Mouse (Mus musculus) mouse embryonic stem cell (cell line): ENCODE data around the gene Kcnh1.

Source experiments
- in situ Hi-C, 2 experiments: fragments of 300-500 bp; cut with MboI; formaldehyde crosslinking; loops; 1 replicate in 1 of 2; 3 replicates in 1 of 2; pipeline ENCODE4 v1.14.3; 2019 to 2020; ENCODE audit warnings: low sequenced_read_pairs in 2 of 2, low pct_unique_long_range_greater_than_20kb in 1 of 2, mixed read lengths in 1 of 2; ENCODE audit not compliant: unreplicated experiment in 1 of 2

The Kcnh1 gene

GRCm38 (mm10) chr1:192246836-192247235 lies 56.3 kb downstream of the Kcnh1 start:
- in situ Hi-C loops, result loop anchor here in 1 of 2 experiments (10.0 kb wide), 1 partner anchor 52 kb away; the partner anchor contains the start of gene Kcnh1

- in situ Hi-C loops, result no loop called here
Measured at GRCm38 (mm10) chr1:192259146-192259545, 68.6 kb downstream of the Kcnh1 start.

DNA sequence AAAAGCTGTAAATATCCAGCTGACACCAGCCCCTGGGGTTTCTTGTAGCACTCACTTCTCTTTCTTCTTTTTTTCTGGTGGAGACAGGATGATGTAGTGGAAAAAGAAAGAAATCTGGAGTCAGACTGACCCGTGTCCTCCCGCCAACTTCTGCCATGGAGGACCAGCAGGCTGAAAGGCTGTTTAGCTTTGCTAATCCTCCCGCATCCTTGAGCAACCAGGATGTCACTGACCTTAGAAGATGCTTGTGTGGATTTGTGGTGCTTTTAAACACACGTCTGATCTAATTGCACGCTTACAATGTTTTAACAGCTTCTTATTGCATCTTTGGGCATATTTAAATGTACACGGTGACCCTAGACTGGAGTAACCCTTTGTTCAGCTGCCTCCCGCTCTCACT lies 69.0 kb downstream of the Kcnh1 start:
- in situ Hi-C loops, result no loop called here

- in situ Hi-C loops, result no loop called here
Measured at GRCm38 (mm10) chr1:192265704-192266103, 75.1 kb downstream of the Kcnh1 start.

- in situ Hi-C loops, result no loop called here
Measured at GRCm38 (mm10) chr1:192266956-192267355, 76.4 kb downstream of the Kcnh1 start.

DNA sequence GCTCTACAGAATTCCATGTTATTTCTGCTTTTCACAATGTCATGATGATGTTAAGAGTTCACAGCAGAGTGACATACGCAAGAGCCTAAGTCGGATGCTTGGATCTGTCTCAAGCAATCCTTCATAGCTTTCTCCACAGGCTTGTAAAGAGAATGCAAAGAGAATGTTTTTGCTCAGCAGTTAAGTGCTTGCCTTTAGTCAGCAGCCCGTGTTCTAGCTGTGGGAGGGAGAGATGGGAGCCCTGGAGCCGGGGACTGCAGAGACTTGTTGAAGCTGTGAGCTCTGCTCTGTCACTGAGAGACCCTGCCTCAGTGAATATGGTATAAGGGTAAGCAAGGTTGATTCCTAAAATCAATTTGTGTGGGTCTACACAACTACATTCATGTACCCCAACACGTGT lies 78.3 kb downstream of the Kcnh1 start:
- in situ Hi-C loops, result no loop called here

DNA sequence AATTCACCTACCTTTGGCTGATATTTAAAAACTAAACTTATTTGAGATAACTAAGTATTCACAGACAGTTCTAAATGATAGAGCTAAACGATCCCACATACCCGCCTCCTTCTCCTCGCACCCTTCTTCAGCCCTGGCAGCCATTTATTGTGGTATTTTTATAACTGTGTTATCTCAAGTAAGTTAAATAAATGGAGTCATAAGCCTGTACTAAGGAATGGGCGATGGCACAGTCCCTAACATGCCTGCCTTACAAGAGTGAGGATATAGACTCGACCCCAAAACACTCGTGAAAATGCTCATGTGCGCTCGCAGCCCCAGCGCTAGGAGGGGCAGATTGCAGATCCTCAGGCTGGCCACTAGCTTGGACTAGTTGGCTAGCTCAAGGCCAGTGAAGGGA lies 79.3 kb downstream of the Kcnh1 start:
- in situ Hi-C loops, result no loop called here

DNA sequence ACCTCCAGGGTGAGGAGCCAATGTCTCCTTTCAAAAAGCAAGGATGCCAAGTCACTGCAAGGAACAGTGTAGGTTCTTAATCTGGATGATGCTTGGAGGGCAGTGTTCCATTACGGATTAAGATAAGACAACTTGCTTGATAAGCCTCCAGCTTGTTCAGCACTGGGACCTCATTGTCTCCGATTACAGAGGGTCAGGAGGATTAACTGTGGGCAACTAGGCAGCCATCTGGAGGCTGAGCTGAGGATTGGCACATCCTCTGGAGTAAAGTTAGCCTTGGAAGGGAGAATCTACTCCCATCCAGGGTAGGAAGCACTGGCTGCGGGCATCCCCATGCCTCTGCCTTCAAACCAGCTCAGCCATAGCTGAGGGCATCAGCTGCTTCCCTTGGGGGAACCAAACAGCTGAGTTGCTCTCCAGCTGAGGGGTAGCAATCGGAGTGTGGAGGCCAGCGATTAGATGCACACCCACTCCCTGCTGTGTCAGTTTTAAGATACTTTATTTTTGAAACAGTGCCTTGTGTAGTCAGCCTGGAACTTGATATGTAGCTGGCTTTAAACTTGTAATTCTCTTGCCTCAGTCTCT lies 87.3 kb downstream of the Kcnh1 start:
- in situ Hi-C loops, result no loop called here

DNA sequence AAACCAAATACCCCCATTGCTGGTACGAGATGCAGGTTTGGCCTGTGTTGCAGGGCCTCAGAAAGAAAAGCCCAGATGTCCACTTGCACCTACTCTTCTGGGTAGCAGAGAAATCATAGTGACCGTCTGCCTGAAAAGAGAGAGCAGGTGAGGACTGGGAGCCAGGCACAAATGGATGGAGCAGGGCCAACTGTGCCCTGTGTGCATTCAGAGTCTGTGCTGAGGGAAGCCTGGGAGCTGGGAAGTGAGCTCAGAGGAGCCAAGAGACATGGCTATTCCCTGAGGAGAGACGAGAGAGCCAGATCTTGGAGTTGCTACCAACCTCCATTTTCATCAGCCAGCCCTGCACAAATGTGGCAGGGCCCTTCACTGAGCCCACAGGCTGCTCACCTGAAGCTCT lies 93.8 kb downstream of the Kcnh1 start:
- in situ Hi-C loops, result no loop called here

DNA sequence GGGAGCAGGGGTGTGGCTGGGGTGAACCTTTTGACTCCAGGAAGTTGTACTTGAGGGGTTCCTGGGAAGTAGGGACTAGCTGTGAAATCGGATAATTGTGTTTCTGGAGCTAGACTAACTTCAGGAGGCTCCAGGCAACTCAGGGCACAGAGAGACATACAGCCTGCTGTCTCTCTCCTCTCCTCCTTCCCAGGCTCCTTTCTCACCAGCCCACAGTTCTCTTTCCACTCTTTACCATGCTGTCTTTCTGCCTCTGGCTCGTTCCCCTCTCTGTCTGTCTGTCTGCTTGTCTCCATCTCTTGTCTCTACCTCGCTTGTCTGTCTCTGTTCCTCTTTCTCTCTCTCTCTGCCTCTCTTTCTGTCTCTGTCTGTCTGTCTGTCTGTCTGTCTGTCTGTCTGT lies 94.4 kb downstream of the Kcnh1 start:
- in situ Hi-C loops, result no loop called here

GRCm38 (mm10) chr1:192288456-192288855 lies 97.9 kb downstream of the Kcnh1 start:
- in situ Hi-C loops, result no loop called here

GRCm38 (mm10) chr1:192291286-192291685 lies 100.7 kb downstream of the Kcnh1 start:
- in situ Hi-C loops, result no loop called here

- in situ Hi-C loops, result no loop called here
Measured at GRCm38 (mm10) chr1:192293391-192293790, 102.8 kb downstream of the Kcnh1 start.

- in situ Hi-C loops, result no loop called here
Measured at GRCm38 (mm10) chr1:192293921-192294320, 103.3 kb downstream of the Kcnh1 start.

DNA sequence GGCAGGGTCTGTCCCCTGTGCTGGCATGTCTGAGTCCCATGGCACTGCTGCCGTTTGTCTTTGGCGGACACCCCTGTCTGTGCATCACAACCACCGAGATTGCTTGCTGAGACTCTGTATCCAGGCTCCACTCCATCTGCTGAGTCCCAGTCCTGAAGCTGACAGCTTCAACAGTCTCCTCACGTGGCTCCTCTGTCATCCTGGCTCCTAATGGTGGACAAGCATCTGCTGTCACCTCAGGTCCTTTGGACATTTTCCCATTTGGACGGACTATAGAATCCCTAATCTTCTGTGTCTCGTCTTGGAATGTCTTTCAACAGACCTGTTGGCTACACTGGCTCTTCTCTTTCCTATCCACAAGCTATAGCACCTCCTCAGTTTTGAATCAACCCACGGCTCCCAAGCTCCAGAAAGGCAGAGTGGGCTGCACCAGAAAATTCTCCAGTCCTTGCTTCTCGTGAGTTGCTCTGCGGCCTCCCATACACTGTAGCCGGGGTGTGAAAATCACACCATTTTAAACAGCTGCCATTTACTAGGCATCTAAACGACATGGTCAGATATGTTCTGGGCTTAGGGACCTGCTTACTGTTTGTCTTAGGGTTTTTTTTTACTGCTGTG lies 104.8 kb downstream of the Kcnh1 start:
- in situ Hi-C loops, result no loop called here

DNA sequence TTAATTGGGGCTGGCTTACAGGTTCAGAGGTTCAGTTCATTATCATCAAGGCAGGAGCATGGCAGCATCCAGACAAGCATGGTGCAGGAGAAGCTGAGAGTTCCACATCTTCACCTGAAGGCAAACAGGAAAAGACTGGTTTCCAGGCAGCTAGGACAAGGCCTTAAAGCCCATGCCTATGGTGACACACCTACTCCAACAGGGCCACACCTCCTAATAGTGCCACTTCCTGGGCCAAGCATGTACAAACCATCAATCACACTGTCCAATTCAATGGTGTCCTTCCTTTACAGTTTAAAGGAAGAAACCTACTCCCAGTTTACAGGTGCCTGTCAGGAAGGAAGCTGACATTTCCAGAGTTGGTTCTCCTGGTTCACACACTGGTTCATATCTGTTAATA lies 105.3 kb downstream of the Kcnh1 start:
- in situ Hi-C loops, result no loop called here

DNA sequence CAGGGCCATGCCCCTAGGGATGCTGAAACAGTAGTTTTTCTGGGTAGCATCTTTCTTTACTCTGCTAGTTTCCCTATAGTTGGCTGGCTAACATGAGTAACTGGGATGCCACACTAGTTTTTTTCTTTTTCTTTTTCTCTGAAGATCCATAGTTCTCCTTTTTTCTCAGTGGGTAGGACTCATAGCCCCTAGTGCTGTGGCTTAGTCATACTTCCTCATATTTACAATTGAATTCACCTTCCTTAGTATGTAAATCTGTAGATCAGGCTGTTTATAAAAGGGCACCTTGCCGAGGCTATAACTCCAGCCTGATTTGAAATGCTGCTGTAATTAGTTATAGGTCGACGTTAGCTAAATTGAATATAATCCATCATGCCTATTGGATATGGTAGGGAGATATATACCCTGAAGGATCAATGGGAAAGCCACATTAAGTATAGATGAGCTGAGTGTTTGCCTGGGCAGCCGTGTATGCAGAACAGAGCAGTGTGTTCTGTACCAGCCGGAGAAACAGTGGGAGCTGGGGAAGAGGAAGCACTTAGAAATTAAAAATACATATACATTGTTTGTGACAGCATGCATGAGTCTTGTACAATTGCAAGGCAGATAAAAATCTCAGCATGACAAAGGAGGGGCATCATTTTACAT lies 107.0 kb downstream of the Kcnh1 start:
- in situ Hi-C loops, result no loop called here

DNA sequence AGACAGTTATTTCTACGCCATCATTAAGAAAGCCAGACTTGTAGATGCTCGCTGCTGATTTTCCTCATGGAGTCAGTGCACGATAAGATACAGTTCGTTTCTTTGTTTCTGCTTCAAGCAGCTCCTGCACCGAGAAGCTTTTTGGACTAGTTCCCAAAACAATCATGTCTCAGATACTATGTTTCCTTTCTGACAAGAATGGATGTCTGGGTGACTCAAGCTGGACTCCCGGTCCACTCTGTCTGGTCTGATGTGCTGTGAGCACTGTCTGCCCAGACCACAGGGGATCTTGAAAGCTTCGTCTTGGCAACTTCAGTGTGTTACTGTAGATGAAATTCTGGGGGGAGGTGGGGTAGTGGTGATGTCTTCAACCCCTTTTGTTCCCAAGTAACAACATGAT lies 109.8 kb downstream of the Kcnh1 start:
- in situ Hi-C loops, result no loop called here

DNA sequence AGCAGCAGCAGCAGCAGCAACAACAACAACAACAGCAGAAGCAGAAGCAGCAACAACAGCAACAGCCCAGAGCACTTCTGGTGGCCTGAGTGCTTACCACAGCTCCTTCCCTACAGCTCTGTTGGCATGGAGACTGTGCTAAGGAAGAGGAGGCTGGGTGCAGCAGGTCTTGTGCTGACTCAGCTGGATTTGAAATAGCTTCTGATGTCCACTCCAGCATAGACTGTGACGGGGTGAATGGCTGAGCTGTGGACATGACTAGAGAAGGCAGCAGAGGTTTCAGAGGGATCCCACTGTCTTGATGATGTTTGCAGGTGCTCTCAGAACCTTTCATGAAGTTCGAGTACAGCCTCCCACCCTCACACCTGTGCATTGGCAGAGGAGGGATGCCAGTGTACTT lies 113.0 kb downstream of the Kcnh1 start:
- in situ Hi-C loops, result no loop called here

DNA sequence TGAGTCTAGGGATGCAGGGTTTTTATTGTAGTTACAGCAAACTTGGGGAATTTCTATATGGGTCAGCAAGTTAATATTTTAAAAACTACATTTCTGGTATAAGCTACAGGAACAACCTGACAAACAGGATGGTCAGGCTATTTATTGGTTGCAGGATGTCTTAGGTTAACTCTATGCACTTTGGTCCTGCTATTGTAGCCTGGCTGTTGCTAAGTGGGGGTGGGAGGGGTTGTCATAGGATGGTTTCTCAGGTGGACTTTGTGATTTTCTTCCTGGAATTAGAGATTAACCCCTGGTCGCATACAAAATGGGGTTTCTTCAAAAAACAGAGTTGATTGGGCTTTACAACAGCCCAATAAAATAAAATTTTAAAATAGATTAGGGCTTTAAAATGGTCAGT lies 114.6 kb downstream of the Kcnh1 start:
- in situ Hi-C loops, result no loop called here
